Mouse (Mus musculus): ENCODE data around the gene Tspan10.

The Tspan10 gene

GRCm38 (mm10) chr11:120455413-120455812 lies 13.0 kb downstream of the Tspan10 start:
- no peak for DNase-seq

DNA sequence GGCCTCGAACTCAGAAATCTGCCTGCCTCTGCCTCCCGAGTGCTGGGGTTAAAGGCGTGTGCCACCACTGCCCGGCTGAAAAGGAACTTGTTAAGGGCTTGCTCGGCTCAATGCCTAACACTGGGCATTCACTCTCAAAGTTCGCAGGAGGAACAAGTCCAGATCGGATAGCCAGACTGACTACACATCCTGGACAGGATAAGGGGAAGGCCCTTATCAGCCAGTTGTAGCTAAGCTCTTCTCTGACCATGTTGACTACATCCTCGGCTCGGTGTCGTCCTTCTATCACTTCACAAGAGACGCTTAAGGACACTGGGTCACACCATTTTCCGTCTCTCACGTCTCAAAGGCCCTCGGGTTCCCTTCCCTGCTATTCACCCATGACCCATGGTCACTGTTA lies 14.9 kb downstream of the Tspan10 start:
- DNase-seq: no peak

DNA sequence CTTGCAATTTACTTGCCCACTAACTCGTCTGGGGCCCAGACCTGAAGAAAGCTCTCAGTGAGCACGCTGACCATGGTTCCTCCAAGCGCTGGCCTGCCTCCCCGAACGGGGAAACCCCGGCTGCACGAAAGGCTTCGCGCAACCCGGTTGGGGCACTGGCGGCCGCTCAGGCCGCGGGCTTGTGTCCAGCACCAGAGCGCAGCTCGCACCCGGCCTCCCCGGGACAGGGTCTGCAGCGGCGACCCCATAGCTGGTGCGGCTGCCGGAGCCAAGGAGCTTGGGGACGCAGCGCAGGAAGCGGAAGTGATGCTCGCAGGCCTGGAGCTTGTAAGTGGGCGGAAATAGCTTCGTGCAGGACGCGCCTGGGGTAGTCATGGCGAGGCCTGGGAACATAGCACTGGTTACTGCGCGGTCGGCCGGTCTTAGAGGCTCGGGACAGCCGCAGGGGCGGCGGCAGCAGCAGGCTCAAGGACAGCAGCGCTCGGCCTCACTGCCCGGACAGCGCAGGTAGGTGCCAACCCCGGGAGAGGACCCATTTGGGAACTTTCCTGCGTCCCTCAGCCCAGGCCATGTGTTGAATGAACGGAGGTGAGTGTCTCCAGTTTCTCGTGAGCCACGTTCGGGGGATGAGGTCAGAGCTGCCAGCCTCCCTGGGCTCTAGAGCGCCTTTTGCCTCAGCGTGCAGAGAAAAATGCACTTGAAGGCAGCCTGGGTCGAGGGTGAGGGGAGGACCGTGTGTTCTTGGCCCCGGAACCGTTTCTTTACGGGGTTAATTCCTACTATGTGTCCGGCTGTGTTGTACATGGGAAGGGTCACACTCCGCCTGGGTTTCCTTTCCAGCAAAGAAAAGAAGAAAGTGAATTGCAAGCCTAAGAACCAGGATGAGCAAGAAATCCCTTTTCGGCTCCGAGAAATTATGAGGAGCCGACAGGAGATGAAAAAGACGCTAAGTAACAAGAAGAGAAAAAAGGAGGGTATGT lies 15.6 kb downstream of the Tspan10 start, which contains the start of the genes Oxld1 and Ccdc137:
TSS of gene Oxld1 (minus strand) at position 297 of the 980 bp plus-strand sequence.
TSS of gene Ccdc137 (plus strand) at position 344 of the 980 bp plus-strand sequence.
- peak; percentile 51 to 70 for DNase-seq

DNA sequence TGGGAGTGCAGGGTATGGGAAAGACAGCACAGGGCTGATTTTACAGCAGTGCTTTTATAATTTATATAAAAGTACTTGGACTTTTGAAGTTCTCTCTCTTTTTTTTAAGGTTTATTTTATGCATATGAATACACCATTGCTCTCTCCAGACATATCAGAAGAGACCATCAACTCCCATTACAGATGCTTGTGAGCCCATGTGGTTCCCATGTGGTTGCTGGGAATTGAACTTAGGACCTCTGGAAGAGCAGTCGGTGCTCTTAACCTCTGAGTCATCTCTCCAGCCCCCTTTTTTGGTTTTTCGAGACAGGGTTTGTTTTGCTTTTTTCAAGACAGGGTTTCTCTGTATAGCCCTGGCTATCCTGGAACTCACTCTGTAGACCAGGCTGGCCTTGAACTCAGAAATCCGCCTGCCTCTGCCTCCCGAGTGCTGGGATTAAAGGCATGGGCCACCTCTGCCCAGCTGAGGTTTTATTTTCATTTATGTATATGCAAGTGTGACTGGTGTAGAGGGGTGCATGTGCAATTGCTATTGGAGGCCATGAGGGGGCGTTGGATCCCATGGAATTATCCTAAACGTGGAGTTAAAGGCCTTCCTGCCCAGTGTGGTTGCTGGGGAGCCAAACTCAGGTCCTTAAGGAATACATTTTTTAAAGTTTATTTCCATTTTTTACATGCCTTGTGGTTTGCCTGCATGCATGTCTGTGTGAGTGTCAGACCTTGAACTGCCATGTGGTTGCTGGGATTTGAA lies 16.6 kb downstream of the Tspan10 start:
- no peak for DNase-seq

- DNase-seq: no peak
These were observed 21.1 kb downstream of the Tspan10 start for GRCm38 (mm10) chr11:120463536-120463935.

GRCm38 (mm10) chr11:120464365-120464764 lies 21.9 kb downstream of the Tspan10 start:
- DNase-seq: no peak

GRCm38 (mm10) chr11:120465521-120465920 lies 23.1 kb downstream of the Tspan10 start:
- DNase-seq: no peak

- peak; percentile 94 for DNase-seq
These were observed 24.7 kb downstream of the Tspan10 start, which contains the start of gene Arl16 for GRCm38 (mm10) chr11:120467051-120467735. Gene Arl16, minus strand, starts transcription at chr11:120467607.

DNA sequence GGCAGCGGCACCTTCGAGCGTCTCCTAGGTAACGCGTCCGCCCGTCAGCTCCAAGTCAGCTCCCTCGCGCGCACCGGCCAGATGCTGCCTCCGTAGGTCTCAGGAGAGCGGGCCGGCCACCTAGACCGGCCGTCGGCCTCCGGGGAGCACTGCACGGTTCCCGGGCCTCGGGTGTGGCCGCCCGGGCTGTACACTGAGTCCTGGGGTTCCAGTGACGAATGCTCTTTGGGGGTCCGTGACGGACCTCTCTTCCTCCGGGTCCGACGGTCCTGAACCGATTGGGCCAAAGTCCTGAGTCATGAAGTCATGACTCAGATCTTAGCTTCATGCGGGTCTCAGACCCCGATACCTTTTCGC lies 25.3 kb downstream of the Tspan10 start:
- no peak for DNase-seq

- DNase-seq: peak; percentile 70 to 80
These were observed 29.6 kb downstream of the Tspan10 start for GRCm38 (mm10) chr11:120472052-120472451.

GRCm38 (mm10) chr11:120483448-120483934 lies 41.0 kb downstream of the Tspan10 start:
- no peak for DNase-seq

DNA sequence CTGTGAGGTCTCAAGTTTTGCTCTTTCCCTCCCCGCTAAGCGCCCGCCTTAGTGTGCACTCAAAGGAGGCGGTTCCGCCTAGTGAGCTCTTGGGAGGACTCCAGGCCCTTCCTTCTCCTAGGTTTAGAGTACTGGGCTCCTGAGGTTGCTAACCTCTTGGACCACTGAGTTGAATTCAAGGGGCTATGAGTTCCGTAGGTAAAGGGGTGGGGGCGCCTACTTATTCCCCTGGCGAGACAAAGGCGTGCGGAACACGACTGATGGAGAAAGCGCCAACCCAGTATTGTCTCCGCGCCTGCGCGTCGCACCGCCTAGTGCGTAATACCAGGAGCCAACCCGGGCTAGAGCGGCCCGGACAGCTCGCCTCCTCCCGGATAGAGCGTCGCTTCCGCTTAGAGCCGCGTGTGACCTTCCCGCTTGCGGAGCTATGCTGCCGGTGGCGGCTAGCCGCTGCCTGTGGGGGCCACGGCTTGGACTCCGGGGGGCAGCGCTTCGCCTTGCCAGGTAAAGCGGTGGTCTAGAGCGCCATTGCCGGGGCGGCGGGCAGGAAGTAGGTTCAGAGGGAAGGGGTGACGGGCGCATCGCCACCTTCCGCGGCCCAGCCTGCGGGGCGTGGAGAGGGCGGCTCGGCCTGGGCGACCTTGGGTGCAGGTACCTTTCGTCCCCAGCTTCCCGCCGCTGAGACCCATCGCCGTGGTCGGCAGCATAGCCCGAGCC lies 42.0 kb downstream of the Tspan10 start, which contains the start of gene Mrpl12:
TSS of gene Mrpl12 (plus strand) at position 349 of the 717 bp plus-strand sequence.
- DNase-seq: peak; percentile 88 to 89

DNA sequence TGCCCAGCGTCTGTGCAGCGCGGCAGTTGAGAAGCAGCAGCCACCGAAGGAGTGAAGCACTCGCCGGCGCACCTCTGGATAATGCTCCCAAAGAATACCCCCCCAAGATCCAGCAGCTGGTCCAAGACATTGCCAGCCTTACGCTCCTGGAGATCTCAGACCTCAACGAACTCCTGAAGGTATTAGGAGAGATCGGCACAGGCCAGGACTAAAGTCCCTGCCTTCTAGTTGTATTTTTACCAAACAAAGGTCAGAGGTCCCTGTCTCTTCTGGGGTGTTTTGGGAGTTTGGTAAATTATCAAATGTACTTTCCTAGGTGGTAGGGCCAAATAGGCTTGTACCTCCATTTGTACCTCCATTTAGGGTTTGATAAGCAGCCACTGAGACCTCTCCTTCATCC lies 42.8 kb downstream of the Tspan10 start:
- peak; percentile 77 to 82 for DNase-seq

- no peak for DNase-seq
These were observed 46.1 kb downstream of the Tspan10 start for GRCm38 (mm10) chr11:120488516-120488915.

DNA sequence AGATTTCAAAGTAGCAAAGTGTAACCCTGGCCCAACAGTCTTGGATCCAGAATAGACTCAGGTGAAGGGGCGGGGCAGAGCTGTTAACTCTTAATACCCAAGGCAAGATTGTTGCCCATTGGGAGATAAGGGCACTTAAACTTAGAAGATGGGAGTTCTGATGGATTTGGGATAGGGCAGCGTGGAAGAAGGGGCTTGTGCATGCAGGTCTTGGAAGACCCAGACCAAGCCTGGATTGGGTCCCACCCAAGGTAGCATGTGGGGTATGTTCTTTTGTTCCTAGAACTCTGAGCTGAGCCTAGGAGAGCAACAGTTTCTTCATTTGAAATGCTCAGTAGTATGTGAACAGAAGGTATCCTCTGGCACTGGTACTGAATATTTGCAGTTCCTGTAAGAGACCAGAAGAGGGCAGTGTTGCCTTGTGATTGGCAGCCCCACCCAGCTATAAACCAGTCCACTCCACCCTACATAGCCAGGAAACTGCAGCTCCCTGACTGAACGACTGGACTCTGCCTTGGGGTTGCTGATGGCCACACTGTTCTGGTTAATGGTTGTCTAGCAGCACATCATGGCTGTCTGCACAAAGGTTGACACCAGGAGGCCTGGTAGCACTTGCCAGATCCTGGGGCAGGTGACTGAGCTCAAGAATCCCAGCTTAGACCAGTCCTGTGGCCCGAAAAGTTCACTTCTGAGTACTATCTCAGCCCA lies 46.8 kb downstream of the Tspan10 start:
- peak; percentile 89 to 96 for DNase-seq

DNA sequence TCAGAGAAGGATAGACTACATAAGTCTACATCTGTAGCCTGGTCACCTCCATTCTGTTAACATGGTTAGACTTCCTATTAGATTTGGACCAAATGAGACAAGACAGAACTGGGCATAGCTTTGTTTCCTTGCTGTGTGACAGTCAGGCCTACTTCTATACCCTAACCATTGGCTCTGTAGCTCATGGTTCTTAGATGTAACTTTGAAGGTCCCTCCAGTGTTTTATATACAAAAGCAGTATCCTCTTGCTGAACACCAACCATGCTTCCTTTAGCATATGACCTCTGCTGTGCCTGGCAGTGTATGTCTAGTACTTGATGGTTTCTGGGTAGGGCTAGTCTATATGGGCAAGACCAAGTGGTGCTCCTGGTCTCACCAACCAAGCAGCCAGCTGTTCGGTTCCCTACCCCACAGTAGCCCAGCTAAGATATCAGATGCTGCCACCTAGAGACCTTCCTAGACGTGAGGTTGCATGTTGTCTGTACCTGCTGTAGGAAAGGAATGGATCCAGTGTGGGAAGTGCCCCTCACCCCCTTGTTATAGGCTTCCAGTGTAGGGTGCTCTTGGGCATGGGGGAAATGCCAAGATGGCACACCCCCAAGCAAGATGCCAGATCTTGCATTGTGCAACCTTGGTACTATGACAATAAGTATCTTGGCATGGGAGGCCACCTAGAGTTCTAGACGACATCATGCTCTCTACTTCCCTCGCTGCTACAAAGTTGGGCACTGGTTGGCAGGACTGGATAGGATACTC lies 48.0 kb downstream of the Tspan10 start:
- no peak for DNase-seq

GRCm38 (mm10) chr11:120491317-120492023 lies 49.0 kb downstream of the Tspan10 start, which contains the start of gene Slc25a10:
Gene Slc25a10, plus strand, starts transcription at chr11:120491840.
- peak; percentile 93 to 94 for DNase-seq

DNA sequence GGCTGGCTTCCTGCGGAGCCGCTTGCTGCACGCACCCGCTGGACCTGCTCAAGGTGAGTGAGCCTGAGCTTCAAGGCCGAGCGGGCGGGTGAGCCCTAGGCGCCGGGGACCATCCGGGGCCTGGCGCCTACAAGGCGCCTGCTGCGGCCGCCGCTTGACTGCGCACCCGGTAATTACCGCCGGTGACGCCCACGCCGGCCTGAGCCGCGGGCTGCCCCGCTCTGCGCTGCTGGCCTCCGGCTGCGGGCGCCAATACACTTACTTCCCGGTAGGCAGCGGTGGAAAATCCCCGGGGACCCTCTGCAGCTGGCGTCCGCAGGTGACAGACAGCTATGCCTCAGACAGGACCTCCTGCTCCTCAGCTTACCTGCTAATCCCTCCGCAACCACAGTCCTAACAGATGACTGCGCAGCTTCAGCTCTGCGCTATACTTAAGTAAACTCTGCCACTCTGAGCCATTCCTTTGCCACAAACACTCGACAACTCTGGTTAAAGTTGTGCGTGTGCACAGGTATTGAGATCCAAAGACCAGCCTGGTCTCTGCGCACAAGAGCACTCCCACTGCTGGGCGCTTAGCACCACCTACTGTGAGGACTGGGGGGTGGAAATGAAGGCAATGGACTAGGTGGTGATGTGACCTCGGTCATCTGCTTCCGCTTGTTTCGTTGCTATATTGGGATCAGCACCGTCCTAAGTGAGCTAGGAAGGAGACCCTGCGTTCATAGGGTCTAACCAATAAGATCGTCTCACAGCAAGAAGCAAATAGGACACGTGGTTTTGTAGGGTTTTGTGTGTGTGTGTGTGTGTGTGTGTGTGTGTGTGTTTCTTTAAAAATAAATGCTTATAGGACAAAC lies 49.8 kb downstream of the Tspan10 start:
- peak; percentile 63 to 68 for DNase-seq

GRCm38 (mm10) chr11:120492878-120493203 lies 50.4 kb downstream of the Tspan10 start:
- DNase-seq: no peak
